Mouse (Mus musculus): ENCODE measurements around the gene Caly.

Caly gene

DNA sequence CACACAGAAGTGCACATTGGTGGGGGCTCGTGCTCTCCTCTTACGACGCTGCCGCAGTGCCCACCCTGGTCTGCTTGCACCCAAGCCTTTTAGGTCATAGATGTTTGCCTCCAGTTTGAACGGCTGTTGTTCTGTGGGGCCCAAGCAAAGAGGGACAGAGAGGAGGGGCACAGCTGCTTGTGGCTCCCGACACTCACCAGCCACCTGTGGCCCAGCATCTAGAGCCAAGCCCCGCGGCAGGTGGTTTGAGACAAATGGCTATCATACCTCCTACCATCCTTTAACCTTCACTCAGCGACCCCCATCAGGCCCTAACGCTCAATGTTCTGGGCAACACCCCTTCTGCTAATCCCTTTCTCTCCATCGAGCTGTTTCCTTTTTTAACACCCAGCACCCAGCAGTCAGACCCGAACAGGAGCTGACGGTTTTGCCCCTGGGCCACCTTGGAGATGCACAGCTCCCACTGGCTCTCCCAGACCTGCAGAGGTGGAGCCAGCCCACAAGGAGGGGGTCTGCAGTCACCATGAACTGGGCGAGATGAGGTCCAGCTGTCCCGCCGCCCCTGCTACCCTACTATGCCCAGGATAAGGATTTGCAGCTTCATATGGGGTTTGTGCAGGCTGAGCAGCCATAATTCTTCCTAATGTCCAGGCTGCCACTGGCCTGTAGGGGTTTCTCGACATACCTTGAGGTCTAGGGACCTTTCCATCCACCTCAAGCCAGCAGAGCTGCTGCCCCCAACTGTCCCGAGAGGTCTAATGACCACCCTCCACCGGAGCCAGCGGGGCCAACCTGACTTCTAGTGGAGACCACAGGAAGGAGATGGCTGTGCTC is 723 bp downstream of the Caly start:
- DNase-seq = peak; percentile 44

DNA sequence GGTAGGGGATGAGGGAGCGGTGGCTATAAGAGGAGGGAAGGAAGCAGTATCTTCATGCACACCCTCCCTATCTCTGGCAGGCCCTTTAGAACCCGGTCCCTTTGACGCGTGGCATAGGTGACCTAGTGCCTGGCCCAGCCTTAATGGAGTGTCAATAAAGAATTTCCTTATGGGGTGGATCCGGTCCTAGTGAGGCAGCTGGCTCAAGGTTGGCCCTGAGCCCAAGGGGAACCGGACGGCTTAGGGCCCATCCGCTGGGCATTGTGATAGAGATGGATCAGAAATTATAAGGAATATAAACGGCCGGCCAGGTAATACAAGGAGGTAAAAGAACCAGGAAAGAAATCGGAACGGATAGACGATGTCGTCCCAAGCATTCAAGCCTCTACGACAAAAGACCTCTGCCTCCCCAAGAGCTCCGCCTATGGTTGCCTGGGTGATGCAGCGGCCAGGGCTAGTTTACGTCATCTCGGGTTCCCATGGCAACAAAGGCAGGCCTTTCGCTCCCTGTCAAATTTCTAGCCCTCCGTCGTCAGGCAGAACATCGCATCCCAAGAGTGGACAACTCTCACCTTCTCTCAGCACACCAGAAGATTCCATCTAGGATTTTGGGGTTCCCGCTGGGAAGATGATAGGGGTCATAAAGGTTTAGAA is 1.7 kb downstream of the Caly start:
- peak; percentile 87 for DNase-seq

DNA sequence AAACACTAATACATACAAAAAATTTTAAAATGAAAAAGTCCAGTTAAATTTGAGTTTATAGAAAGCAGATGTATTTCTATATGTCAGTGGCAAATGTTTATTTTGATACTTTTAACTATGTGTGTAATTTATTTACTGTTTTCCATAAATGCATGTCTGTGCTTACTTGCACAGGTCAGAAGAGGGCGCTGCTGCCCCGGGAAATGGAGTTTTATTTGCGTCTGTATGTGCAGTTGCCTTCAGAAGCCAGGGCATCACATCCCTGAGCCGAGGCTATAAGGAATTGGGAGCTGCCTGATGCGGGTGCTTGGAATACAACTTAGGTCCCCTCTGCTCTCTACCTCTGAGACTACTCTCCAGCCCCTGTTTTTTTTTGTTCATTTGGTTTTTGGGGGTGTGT is 3.6 kb downstream of the Caly start:
- DNase-seq = peak; percentile 80

DNA sequence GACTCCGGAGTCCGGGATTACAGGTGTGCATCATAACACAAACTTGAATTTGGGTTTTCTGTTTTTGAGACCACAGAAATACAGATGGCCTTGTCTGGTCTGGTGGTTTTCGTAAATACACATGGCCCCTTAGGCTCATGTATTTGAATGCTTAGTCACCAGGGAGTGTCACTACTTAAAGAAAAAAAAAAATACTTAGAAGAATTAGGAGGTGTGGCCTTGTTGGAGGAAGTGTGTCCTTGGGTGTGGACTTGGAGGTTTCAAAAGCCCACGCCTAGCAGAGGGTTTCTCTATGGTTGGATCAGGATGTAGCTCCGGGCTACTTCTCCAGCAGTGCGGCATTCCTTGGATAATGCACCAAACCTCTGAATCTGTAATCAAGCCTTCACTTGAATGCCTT is 4.7 kb downstream of the Caly start:
- DNase-seq = no peak

DNA sequence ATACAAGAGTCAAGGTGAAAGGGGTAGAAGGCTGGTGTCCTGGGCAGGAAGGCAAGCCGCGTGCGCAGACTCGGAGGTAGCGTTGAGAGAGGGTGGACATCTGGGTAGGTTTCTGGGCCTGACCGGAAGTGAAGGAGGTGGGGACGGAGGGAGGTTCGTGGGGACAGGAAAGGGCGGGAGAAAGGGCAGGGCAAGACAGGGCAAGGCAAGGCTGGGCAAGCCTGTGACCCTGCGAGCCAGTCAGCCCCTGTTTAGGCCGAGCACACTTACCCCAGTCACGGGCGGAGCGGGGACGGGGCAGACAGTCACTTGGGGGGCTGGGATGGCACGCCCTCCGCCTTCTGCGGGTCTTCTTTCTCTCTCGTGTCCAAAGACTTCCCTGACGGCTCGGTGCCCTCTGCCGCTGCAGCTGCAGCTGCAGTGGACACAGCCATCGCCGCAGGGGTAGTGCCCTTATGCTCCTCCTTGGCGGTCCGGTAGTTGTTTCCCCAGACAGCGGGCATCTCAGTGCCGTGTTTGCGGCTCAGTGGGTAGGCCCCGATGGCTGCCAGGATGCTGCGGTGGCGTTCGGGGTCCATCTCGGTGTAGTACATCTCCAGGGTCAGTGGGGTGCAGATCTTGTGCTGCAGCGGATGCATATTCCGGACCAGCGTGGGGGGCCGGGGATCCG is 12.2 kb downstream of the Caly start:
- DNase-seq = no peak

DNA sequence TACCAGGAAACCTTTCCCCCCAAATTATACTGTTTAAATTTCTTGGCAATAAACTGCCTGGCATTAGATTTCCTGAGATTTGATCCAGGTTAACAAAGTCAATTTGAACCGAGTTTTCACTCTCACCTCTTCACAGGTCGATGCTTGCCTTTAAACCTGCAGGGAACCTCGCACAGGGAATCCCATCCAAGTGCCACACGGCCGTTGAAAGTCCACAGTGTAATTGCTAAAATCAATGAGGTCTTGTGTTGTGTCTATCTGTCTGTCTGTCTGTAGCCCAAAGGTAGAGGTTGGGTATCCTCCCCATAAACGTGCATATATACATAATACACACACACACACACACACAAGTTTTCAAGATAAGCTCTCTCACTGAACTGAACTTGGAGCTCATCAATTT is 15.0 kb downstream of the Caly start:
- no peak for DNase-seq

DNA sequence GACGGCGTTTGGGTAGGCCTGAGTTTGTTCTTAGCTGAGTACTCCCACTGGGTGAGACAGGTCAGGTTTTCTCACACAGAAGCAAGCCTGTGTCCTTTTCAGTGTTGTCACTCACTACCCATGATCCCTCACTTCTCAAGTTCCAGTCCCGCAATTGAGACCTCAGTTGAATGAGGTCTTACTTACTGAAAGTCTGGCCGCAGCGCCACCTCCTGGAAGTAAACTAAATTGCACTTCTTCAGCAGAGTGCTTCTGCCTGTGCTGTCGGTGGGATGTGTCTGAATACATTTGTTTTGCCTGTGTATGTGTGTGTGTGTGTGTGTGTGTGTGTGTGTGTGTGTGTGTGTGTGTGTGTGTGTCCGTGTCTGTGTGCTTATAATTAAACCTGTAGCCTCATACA is 19.3 kb downstream of the Caly start:
- peak; percentile 86 for DNase-seq

DNA sequence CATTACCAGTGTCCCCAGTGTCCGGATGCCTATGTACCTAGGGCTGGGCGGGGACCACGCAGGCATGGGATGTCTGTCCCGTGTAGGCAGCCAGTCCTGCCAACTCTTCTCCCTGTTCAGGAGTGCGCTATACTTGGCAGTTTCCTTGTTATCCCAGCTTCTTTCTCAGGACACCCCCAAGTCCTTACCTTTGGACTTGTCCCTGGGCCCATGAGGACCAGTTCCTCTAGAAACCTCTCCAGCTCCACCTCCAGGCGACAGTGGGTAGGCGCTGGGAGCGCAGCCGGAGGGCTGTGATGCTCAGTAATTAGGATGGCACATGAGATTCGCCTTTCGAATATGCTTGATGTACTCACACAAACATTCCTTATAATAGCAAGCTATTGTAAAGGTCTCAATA is 20.0 kb downstream of the Caly start:
- DNase-seq = peak; percentile 55

DNA sequence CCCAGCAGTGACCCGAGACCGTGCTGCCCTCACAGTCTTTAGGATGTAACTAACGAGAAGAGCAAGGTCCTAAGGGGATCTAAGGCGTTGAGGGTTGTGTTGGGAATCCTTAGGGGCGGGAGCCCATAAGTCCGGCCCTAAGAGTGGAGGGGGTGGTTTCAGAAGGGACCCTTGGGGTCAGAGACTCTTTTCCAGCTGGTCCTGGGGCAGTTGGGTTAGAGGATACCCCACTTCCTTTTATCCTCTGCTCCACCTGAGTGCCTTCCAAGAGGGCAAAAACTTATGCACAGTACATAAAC is 20.6 kb downstream of the Caly start:
- DNase-seq = no peak

DNA sequence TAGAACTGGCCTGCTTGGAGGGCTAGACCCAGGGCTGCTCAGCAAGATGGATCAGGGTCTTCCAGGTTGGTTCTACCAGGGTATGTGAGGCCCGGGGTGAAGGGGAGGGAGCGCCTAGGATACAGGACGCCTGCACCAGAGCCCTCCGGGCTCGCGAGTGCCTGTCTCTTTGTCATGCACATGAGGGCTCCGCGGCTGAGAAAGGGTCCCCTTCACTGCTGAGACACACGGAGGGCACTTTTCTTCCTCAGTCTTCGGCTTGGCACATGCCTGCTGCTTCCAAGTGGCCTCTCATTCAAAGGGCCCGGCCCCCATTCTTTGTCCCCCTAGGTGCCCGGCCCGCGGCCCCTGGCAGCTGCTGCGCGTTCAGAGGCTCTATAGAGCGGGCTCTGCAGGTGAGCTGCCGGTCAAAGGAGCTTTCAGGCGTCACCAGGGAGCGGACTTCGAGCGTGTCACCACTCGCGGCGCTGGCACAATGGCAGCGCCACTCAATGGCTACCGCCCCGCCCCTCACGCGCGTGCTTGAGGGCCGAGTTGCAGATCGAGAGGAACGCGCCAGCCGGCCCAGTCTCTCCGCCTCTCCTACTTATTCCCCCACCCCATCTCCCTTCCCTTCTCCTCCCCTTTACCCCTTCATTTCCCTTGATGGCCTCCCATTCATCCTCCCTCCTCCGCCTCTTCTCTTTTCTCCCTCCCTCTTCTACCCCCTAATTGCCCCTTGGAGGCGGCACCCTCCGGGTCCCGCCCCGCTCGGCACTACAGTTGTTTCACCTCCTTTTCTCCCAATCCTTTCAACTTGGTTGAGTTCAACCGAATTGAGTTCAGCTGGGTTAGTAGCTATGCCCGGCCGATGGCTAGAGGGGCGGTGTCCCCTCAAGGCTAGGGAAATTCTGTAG is 21.2 kb downstream of the Caly start:
- peak; percentile 55 for DNase-seq

DNA sequence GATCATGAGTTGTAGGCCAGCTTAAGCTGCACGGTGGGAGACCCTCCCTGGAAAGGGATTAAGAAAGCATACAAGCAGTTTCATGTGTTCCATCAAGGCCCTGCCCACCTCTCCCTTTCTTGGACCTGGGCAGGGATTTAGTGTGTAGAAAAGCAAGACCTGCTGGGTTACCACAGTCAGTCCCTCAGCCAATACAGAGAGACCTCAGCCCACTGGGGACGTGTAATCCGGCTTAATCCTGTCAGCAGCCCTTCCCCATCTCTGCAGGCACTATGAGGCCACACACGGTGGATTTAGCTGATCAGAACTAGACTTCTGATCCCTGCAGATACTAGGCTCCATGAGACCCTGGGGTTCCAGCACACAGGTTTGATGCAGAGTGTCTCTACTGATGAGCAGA is 22.7 kb downstream of the Caly start:
- DNase-seq = no peak

DNA sequence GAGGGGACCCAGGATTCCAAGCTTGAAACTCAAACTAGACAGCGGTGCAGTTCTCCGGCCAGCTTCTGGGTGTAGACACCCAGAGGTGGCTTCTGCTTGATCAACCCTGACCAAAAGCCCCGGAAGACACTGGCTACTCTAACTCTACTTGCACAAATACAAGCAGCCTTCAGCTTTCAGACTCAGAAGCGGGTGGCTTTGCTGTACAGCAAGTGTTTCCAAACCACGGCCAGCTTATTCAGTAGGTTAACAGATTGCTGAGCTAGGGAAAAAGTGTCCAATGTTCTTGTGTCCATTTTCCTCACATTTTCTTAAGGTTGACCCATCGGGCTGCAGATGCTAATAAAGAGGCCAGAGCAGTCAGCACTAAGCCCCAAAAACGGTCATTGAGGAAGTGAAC is 23.8 kb downstream of the Caly start:
- no peak for DNase-seq

DNA sequence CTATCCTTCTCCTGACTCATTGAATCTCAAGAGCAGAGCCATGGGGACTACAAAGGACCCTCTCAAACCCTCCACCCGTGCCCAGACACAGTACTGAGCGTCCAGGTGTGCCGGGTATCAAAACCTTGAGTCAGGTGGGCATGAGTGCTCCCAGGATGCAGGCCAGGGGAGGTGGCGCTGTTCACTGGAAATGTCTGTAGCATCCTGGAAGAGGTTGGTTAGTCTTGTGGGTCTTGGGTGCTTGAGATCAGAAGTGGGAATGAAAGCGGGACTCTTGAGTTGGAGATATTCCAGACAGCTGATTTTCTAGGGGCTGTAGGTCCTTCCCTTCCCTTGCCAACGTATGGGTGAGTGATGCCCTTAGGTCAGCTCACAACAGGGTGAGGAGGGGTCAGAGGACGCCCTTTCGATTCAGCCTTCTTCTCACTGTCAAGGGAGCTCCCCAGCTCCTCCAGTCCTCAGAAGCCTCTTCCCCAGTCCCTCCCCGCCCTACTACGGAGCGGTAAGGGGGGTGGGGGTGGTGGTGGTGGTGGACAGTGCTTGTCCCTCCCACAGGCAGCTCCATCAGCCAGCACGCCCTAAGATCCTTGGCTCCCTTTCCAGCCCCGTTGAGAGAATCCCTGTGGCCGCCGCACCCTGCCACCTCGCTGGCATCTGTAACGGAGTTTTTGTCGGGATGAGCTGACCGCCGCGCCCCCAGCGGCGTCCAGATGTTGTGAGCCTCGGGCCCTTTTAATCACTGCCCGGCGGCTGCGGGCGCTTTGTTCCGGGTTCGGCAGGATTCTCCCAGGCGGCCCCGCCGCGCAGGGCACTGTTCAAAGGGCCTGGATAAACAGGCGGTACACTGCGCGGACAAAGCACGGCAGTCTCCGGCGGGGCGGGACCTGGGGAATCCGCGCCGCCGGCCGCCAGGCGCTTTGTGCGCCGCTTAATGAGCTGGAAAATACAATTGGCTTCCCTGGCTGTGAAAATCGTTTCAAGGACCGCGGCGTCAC is 24.6 kb downstream of the Caly start:
- DNase-seq = peak; percentile 51

DNA sequence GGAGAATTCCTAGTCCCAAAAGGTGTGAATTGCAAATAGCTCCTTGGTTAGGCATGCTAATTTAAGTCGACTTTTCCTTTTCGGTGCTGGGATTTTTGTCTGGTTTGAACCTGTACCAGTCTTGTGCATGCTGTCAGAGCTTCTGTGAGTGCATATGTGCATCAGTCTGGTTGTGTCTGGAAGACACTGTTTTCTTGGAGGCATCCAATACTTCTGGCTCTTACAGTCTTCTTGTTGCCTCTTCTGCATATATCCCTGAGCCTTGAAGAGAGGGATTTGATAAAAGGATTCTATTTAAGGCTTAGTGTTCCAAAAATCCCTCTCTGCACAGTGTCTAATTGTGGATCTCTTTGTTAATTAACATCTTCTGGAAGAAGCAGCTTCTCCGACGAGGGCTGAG is 28.2 kb downstream of the Caly start:
- DNase-seq = no peak

DNA sequence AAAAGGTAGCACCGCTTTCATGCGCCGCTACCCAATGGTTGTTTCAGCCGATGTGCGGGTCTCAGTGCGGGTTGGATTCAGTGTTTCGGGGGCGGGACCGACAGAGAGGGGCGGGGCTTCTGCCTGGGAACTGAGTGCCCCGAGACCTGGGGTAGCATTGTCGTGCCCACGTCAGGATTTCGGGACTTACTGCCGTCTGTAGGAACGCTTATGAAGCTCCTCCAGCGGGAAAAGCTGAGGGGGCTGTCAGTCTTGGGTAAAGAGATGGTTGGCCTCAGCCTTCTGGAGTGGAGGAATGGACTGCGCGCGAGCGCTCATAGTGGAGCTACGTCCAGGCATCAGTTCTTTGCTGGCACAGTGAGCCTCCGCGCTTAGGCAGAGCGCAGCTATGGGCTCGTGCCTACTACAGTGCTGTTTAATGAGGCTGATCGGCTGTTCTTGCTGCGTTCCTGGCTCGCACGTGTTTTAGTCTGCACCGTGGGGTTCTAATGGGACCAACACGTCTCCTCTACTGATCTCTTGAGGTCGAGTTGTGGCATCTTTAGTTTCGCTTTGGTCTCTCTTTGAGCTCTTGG is 33.1 kb downstream of the Caly start:
- DNase-seq = peak; percentile 50

DNA sequence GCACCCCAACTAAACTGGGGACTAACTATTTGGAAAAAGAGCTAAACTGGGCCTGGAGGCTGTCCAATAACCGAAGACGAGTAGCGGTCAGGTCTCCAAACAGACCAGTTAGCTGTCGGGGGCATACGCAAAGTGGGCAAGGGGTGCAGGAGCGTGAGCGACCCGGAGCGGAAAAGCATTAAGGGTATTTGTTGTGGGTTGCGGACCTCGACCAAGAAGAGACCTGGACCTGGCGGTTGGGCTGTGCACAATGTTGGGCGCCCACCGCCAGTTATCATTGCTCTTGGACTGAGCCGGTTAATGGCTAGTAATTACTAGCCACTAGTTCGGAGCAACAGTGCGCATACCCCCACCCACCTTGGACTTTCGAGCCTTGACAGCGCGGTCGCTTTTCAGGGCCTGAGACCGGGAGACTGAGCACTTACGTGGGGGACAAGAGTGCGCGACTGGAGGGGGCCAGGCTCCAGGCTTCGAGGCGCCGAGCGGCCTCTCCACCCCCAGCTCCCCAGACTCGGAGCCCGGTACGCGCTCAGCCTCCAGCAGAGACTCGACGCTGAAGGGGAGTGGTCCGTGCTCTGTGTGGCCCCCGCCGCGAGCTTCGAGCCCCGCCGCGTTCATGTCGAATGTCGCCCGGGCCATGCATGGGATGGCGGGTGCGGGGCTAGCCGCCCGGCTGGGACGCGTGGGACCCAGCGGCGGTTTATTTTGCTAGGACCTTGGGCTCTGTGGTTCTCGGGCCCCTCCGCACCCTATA is 33.8 kb downstream of the Caly start, which contains the start of gene Msx3:
Gene Msx3, minus strand, starts transcription at position 729 of the 754 bp plus-strand sequence.
- DNase-seq = no peak

DNA sequence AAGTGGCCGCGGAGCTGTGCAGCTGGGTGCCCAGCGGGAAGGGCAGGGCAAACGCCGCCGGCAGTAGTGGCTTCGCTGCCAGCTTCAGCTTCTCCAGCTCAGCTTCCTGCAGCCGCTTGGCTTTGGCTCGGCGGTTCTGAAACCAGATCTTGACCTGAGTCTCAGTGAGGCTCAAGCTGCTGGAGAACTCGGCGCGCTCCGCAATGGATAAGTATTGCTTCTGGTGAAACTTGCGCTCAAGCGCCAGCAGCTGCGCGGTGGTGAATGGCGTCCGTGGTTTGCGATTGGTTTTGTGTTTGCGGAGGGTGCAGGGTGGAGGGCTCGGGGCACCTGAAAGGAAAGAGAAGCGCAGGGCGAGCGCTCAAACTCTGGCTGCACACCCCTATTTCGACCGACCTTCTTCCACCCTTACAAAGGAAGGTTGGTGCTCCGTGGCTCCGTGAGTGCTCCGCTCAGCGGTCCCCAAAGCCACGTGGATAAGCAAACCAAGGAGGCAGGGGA is 34.5 kb downstream of the Caly start:
- peak; percentile 32 for DNase-seq

DNA sequence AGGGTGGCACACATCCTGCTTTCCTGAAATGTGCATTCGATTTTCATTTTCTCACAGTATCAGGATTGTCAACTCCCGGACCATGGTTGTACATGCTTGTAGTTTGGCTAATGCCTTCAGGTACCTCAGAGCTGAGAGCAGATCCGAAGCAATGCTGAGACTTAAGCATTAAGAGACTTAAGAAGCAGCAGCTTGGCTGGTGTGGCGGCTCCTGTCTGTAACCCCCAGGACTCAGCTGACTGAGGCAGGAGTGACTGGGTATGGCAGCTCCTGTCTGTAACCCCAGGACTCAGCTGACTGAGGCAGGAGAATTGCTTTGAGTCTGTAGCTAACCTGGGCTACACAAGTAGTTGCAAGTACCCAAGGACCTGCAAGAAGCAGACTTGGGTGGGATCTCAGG is 36.8 kb downstream of the Caly start:
- DNase-seq = no peak

DNA sequence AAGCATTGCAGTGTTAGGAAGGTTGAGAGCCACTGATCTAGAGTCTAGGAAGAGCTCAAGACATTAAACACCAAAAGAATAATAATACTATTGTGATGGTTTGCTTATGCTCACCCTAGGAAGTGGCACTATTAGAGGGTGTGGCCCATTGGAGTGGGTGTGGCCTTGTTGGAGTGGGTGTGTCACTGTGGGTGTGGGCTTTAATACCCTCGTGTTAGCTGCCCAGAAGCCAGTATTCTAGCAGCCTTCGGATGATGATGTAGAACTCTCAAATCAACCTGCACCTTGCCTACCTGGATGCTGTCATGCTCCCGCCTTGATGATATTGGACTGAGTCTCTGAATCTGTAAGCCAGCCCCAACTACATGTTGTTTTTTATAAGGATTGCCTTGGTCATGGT is 39.6 kb downstream of the Caly start:
- no peak for DNase-seq

DNA sequence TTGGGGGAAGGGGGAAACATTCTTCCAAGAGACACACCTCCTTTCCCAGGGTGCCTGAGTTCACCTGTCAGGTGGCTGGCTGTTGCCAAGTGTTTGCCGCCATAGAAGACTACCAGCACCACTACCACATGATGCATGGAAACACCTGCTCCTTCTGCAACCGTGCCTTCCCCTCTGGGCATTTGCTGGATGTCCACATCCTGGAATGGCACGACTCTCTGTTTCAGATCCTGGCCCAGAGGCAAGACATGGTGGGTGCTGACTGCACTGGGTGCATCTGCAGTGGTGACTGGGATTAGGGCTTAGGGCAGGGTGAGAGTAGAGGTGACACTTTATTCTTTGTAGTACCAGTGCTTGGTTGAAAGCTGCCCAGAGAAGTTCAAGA is 45.2 kb downstream of the Caly start:
- DNase-seq = no peak
